In the genomic region with DNA sequence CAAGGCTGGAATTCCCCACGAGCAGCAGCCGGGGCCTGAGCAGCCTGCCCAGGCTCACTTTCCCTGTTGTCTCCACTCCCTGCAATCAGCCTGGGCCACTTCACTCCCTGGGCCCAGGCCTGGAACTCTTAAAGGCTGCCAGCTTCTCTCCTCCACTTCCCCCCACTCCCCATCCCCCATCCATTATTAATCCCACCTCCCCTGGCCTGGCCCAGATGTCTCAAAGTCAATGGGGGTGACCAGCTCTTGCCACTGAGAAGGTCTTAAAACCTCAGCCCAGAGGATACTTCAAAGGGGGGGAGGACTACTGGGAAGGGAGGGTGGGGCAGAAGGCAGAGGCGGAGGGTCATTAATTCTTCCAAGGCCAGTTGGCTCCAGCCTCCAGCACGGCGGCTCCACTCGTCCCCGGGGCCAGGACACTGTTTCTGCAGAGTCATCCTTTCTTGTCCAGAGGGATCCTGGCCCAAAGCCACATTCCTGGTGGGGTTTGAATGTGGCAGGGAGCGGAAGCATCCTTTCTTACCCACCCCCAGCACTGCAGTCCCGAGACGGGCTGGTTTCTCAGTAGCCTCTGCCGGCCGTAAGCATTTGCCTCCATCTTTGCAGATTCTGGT, we compare ENCODE assay signal across 8 mouse cellular contexts. TPM values are rescaled to one million over a fixed set of nuclear protein-coding genes. Genes with fewer than 3 reads are reported as not detected.
A peak's percentile ranks its signal among the peaks of the same experiment; 100 is the strongest.
DNase-seq lines count a peak whose midpoint lies in the region; ATAC-seq and TF ChIP-seq lines count a peak whose summit lies in the region.

No protein-coding gene starts in this region.

- DNase-seq in ES-E14 (ENCODE audit: low read depth, low spot score), result no peak
- DNase-seq in adrenal gland, postnatal 36 days, result peak; percentile 86 to 88
- DNase-seq in gastrocnemius, adult 18-20 months (ENCODE audit: low spot score), result peak; percentile 60
- no peak for DNase-seq in thymus, postnatal 36 days
- DNase-seq in natural killer cell, adult 2 months (ENCODE audit: low spot score in 2 of 2), result no peak

- in situ Hi-C loops in ES-E14 (cut with MboI; ENCODE audit: low sequenced_read_pairs in 2 of 2, unreplicated experiment in 2 of 2), result no loop called here

- no peaks in the 10 kb centered on the region for H3K9me3 ChIP-seq in ES-E14 (ENCODE audit: control insufficient read depth, insufficient read depth, low read depth, low read length)
- no peaks in the 10 kb centered on the region for H3K9me3 ChIP-seq in hindbrain, embryonic 13.5 days
- H3K9me3 ChIP-seq in limb, embryonic 15.5 days, result no peaks in the 10 kb centered on the region
- H3K9me3 ChIP-seq in neural tube, embryonic 14.5 days (ENCODE audit: control insufficient read depth, low read length), result no peaks in the 10 kb centered on the region

- H3K27me3 ChIP-seq in hindbrain, embryonic 13.5 days, result no peaks in the 10 kb centered on the region
- no peaks in the 10 kb centered on the region for H3K27me3 ChIP-seq in limb, embryonic 15.5 days
- H3K27me3 ChIP-seq in neural tube, embryonic 14.5 days (ENCODE audit: control insufficient read depth, insufficient read depth, low read length), result no peaks in the 10 kb centered on the region

- H3K4me1 ChIP-seq in ES-E14 (ENCODE audit: control insufficient read depth in 2 of 2, insufficient read depth in 2 of 2, low read length in 2 of 2, poor library complexity in 1 of 2), result peaks cover 0 to 12% of the 10 kb centered on the region in 2 experiments; a peak in 2 of 4 replicates
- H3K4me1 ChIP-seq in hindbrain, embryonic 13.5 days (replicated peaks), result peaks cover 32% of the 10 kb centered on the region
- H3K4me1 ChIP-seq in limb, embryonic 15.5 days, result peaks cover 24% of the 10 kb centered on the region
- peaks cover 25% of the 10 kb centered on the region for H3K4me1 ChIP-seq in neural tube, embryonic 14.5 days (ENCODE audit: control insufficient read depth, insufficient read depth, low read length)

- no peaks in the 10 kb centered on the region for H3K36me3 ChIP-seq in ES-E14 (ENCODE audit: control insufficient read depth, insufficient read depth, low read length, poor library complexity, severe bottlenecking)
- no peaks in the 10 kb centered on the region for H3K36me3 ChIP-seq in hindbrain, embryonic 13.5 days
- H3K36me3 ChIP-seq in limb, embryonic 15.5 days, result no peaks in the 10 kb centered on the region
- no peaks in the 10 kb centered on the region for H3K36me3 ChIP-seq in neural tube, embryonic 14.5 days (ENCODE audit: control insufficient read depth, insufficient read depth, low read length)

- H3K27ac ChIP-seq in ES-E14 (ENCODE audit: insufficient read depth, low read depth, low read length, poor library complexity, severe bottlenecking), result 0 out of 2 replicates have a peak overlapping the region, but pooled peaks have one; percentile 0
- peak overlapping the region; percentile 40 for H3K27ac ChIP-seq in hindbrain, embryonic 13.5 days
- peak overlapping the region; percentile 22 for H3K27ac ChIP-seq in limb, embryonic 15.5 days
- no peak overlapping the region for H3K27ac ChIP-seq in neural tube, embryonic 14.5 days (ENCODE audit: low read depth, low read length)

- ATAC-seq in hindbrain, embryonic 13.5 days (ENCODE audit: low FRiP score), result peak; percentile 51
- ATAC-seq in limb, embryonic 15.5 days (ENCODE audit: insufficient number of reproducible peaks, low FRiP score, low TSS enrichment, low read depth), result 0 out of 2 replicates have a peak, but pooled peaks have one; percentile 30
- peak; percentile 62 for ATAC-seq in neural tube, embryonic 14.5 days (ENCODE audit: low read depth)

- peak overlapping the region; percentile 39 for H3K4me2 ChIP-seq in hindbrain, embryonic 13.5 days
- peak overlapping the region; percentile 22; the same call in 1 of the 2 replicates for H3K4me2 ChIP-seq in limb, embryonic 15.5 days
- peak overlapping the region; percentile 25; the same call in 1 of the 2 replicates for H3K4me2 ChIP-seq in neural tube, embryonic 14.5 days (ENCODE audit: low read depth, low read length)

- H3K9ac ChIP-seq in ES-E14 (ENCODE audit: insufficient read depth, low read depth, low read length, poor library complexity, severe bottlenecking), result no peak overlapping the region
- 0 out of 2 replicates have a peak overlapping the region, but pooled peaks have one; percentile 5 for H3K9ac ChIP-seq in hindbrain, embryonic 13.5 days
- H3K9ac ChIP-seq in limb, embryonic 15.5 days, result no peak overlapping the region
- peak overlapping the region; percentile 25; the same call in 1 of the 2 replicates for H3K9ac ChIP-seq in neural tube, embryonic 14.5 days (replicated peaks; ENCODE audit: low read depth, low read length)

- WGBS in hindbrain, embryonic 13.5 days, result 19% methylated on average over 12 of the region's 12 CpGs
- WGBS in limb, embryonic 15.5 days, result 15% methylated on average over 12 of the region's 12 CpGs
- WGBS in neural tube, embryonic 14.5 days, result 10% methylated on average over 12 of the region's 12 CpGs

- H3K4me3 ChIP-seq in ES-E14 (ENCODE audit: insufficient read depth in 1 of 2, low read depth in 1 of 2, low read length in 2 of 2, poor library complexity in 1 of 2, severe bottlenecking in 1 of 2), result peak overlapping the region in 1 of 2 experiments; percentile 13; a peak in 1 of 4 replicates
- no peak overlapping the region for H3K4me3 ChIP-seq in hindbrain, embryonic 13.5 days
- H3K4me3 ChIP-seq in limb, embryonic 15.5 days, result no peak overlapping the region
- H3K4me3 ChIP-seq in neural tube, embryonic 14.5 days (ENCODE audit: low read depth, low read length), result no peak overlapping the region

TF ChIP-seq in ES-E14, 5 proteins besides CTCF, POLR2A, EP300 and RAD21:
- no peak for TF ChIP-seq ZNF384 (IDR thresholded peaks at IDR 0.05; ENCODE audit: low read depth, low read length)
- TF ChIP-seq MAFK (IDR thresholded peaks at IDR 0.05; ENCODE audit: insufficient read depth, low read depth, low read length), result peak; percentile 68; the same call in 1 of the 2 replicates
- TF ChIP-seq HCFC1 (IDR thresholded peaks at IDR 0.05; ENCODE audit: borderline replicate concordance, insufficient read depth, low read length), result no peak
TF ChIP-seq in ES-E14: peak in this region for 1.

RNA-seq across cellular contexts. Expression of a gene that starts 26.5 kb away (rescaled TPM):
- not detected in 2 replicates for total RNA-seq in ES-E14 (2012; rRNA removed)
- total RNA-seq in adrenal gland, postnatal 36 days (2021), result not detected
- not detected for total RNA-seq in gastrocnemius, adult 18-20 months (2021)
- not detected in 2 replicates for polyA plus RNA-seq in hindbrain, embryonic 13.5 days (2015; fragmentation: Nextera tagmentation; extraction: Ambion mirVana)
- polyA plus RNA-seq in limb, embryonic 15.5 days (2015; fragmentation: Nextera tagmentation; extraction: Ambion mirVana), result not detected in 2 replicates
- polyA plus RNA-seq in neural tube, embryonic 14.5 days (2014; fragmentation: Nextera tagmentation; extraction: Ambion mirVana), result not detected in 2 replicates

RNA-seq across cellular contexts. Expression of a gene that starts 45.1 kb away (rescaled TPM):
- total RNA-seq in ES-E14 (2012; rRNA removed), result 12.2 and 20.7 TPM in 2 replicates
- 10 to 100 TPM; 28.9 to 43.7 TPM for total RNA-seq in adrenal gland, postnatal 36 days (2021)
- 10 to 100 TPM; 86.9 to 93.2 TPM for total RNA-seq in gastrocnemius, adult 18-20 months (2021)
- 230 and 243 TPM in 2 replicates for polyA plus RNA-seq in hindbrain, embryonic 13.5 days (2015; fragmentation: Nextera tagmentation; extraction: Ambion mirVana)
- 168 and 185 TPM in 2 replicates for polyA plus RNA-seq in limb, embryonic 15.5 days (2015; fragmentation: Nextera tagmentation; extraction: Ambion mirVana)
- polyA plus RNA-seq in neural tube, embryonic 14.5 days (2014; fragmentation: Nextera tagmentation; extraction: Ambion mirVana), result 261 and 263 TPM in 2 replicates

Comparison
In these comparisons a context has a peak if more than half of its experiments do, and no peak if none do; other contexts are left out.
1. DNase-seq: peak in adrenal gland, postnatal 36 days (2 of 2) and gastrocnemius, adult 18-20 months (single experiment); none in ES-E14 (single experiment), thymus, postnatal 36 days (0 of 2) and natural killer cell, adult 2 months (0 of 2).
2. H3K9ac ChIP-seq: peak in hindbrain, embryonic 13.5 days (single experiment) and neural tube, embryonic 14.5 days (single experiment); none in ES-E14 (single experiment) and limb, embryonic 15.5 days (single experiment).
3. Peak in every context shown above with its lines, with median percentiles within 50 percentile points of each other: ATAC-seq and H3K4me2 ChIP-seq.